Mouse (Mus musculus) bone marrow macrophage, adult 2 months (primary cell): ENCODE measurements at regions not wholly inside any gene's neighbourhood (a gene's known extent, or its start where the extent isn't known, plus 50 kb on each side); places are given as distances from the start of the nearest gene placed in this dataset.

Experiments
- CTCF ChIP-seq: IDR thresholded peaks from 2 replicates; pipeline ENCODE4 v1.5.1; 2012; ENCODE audit warnings: low read depth, mild to moderate bottlenecking, low read length, moderate library complexity
- POLR2A ChIP-seq: IDR thresholded peaks from 2 replicates; pipeline ENCODE4 v1.6.1; 2012; ENCODE audit warnings: mild to moderate bottlenecking, low read depth, low read length, borderline replicate concordance

DNA sequence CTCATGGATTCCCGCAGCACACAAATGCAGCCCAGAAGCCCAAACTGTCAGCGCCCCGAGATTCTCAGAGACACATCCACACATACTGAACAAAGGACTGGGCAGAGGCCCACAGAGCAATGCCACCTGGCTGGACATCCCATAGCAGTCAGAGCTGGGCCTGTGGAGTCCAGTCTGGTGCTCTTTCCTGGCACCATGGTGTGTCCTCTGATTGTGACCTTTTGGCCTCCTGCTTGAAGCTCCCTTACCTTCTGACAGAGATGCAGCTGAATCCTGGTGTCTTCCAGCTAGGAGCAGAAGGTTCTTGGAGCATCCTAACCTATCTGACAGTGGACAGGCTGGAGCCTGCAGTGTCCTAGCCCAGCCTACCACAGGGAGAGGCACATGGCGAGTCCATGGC, 87.5 kb upstream of the Wnt4 start:
- TF ChIP-seq POLR2A (no peak), CTCF (no peak)
